Mouse (Mus musculus) hindbrain, postnatal 0 days (tissue): ENCODE measurements around the gene Vsig10. TPM values are rescaled to one million over a fixed set of nuclear protein-coding genes. Genes with fewer than 3 reads are reported as not detected.

Source experiments
- ATAC-seq: fragments of 200-750 bp; cut with Nextera tagmentation; 2 replicates; pipeline ENCODE4 v1.8.0; 2017; ENCODE audit warnings: mild to moderate bottlenecking, moderate TSS enrichment, moderate library complexity
- DNase-seq: peaks from one replicate; pipeline ENCODE4 v3.0.0-alpha.2; 2015; ENCODE audit warnings: low spot score
- H3K27ac ChIP-seq: fragments of 300-500 bp; sonication (generic); 2 replicates; pipeline ENCODE4 v1.5.1; 2014; ENCODE audit warnings: mild to moderate bottlenecking
- H3K27me3 ChIP-seq: fragments of 300-500 bp; sonication (generic); 2 replicates; pipeline ENCODE4 v1.6.1; 2014; ENCODE audit warnings: low read length, mixed read lengths; ENCODE audit not compliant: insufficient read depth
- H3K36me3 ChIP-seq: fragments of 300-500 bp; sonication (generic); 2 replicates; pipeline ENCODE4 v1.6.1; 2014; ENCODE audit warnings: low read length, mixed read lengths; ENCODE audit not compliant: insufficient read depth
- H3K4me1 ChIP-seq: fragments of 300-500 bp; sonication (generic); 2 replicates; pipeline ENCODE4 v1.6.1; 2014; ENCODE audit warnings: antibody characterized with exemption, low read length, mixed read lengths; ENCODE audit not compliant: insufficient read depth
- H3K4me2 ChIP-seq: fragments of 300-500 bp; sonication (generic); 2 replicates; pipeline ENCODE4 v1.6.1; 2014; ENCODE audit warnings: low read depth, mild to moderate bottlenecking, low read length, moderate library complexity, mixed read lengths
- H3K4me3 ChIP-seq: fragments of 300-500 bp; sonication (generic); 2 replicates; pipeline ENCODE4 v1.5.1; 2014; ENCODE audit warnings: low read length
- H3K9ac ChIP-seq: fragments of 300-500 bp; sonication (generic); replicated peaks from 2 replicates; pipeline ENCODE4 v1.6.1; 2014; ENCODE audit warnings: mild to moderate bottlenecking, low read length, moderate library complexity, mixed read lengths
- H3K9me3 ChIP-seq: fragments of 300-500 bp; sonication (generic); 2 replicates; pipeline ENCODE4 v1.6.1; 2016; ENCODE audit warnings: low read length, mixed read lengths
- CTCF ChIP-seq: IDR thresholded peaks from 2 replicates; pipeline ENCODE4 v1.5.1; 2016; ENCODE audit warnings: antibody characterized with exemption, control low read depth, low read depth
- WGBS: fragments of 180-500 bp; shearing (Covaris S2); extraction: QIAGEN DNeasy Blood & Tissue Kit; methylation state at CpG from one replicate; pipeline ENCODE4 v1.1.7; 2014; 5-methylcytosine and 5-hydroxymethylcytosine counted together
- polyA plus RNA-seq: library from polyadenylated mRNA; unstranded; fragments of >200 nt; fragmentation: Nextera tagmentation; extraction: Ambion mirVana; gene quantifications from 2 replicates; pipeline ENCODE4 v1.2.1, GENCODE M21; 2015
- total RNA-seq: library from RNA; depleted of rRNA; stranded (reverse); fragments of >200 nt; gene quantifications from 2 replicates; pipeline ENCODE4 v1.2.3, GENCODE M21; 2014

The Vsig10 gene
- total and polyA plus RNA-seq, 2 experiments from 2014 or later: 4.6 to 4.7 TPM

- H3K27ac ChIP-seq: no peak overlapping the region
- no peaks in the 10 kb centered on the region for H3K4me1 ChIP-seq
- H3K9me3 ChIP-seq: no peaks in the 10 kb centered on the region
- DNase-seq (no peak), ATAC-seq (no peak)
- H3K36me3 ChIP-seq: no peaks in the 10 kb centered on the region
- no peak overlapping the region for H3K9ac ChIP-seq
- no peak for TF ChIP-seq CTCF
- 71% methylated on average over 3 of the region's 3 CpGs for WGBS
- no peak overlapping the region for H3K4me3 ChIP-seq
- H3K4me2 ChIP-seq: no peak overlapping the region
- no peaks in the 10 kb centered on the region for H3K27me3 ChIP-seq
These were observed 16.0 kb upstream of the Vsig10 start for GRCm38 (mm10) chr5:117302899-117303298.

GRCm38 (mm10) chr5:117303691-117304579, 14.9 kb upstream of the Vsig10 start:
- ATAC-seq (no peak), DNase-seq (no peak)
- Histone ChIP-seq H3K27ac (no peak overlapping the region), H3K9me3 (no peaks in the 10 kb centered on the region), H3K27me3 (no peaks in the 10 kb centered on the region), H3K9ac (no peak overlapping the region), H3K4me3 (no peak overlapping the region), H3K4me2 (no peak overlapping the region), H3K4me1 (no peaks in the 10 kb centered on the region), H3K36me3 (no peaks in the 10 kb centered on the region)
- 32% methylated on average over 18 of the region's 18 CpGs for WGBS
- no peak for TF ChIP-seq CTCF

- peak; percentile 69 for TF ChIP-seq CTCF
- Histone ChIP-seq H3K27me3 (no peaks in the 10 kb centered on the region), H3K27ac (no peak overlapping the region), H3K4me3 (no peak overlapping the region), H3K9me3 (no peaks in the 10 kb centered on the region), H3K4me1 (no peaks in the 10 kb centered on the region), H3K36me3 (no peaks in the 10 kb centered on the region), H3K4me2 (no peak overlapping the region), H3K9ac (no peak overlapping the region)
- ATAC-seq: no peak
- peak; percentile 85 for DNase-seq
- 66% methylated on average over 7 of the region's 7 CpGs for WGBS
These were observed 13.9 kb upstream of the Vsig10 start for GRCm38 (mm10) chr5:117304947-117305346.

GRCm38 (mm10) chr5:117305754-117306153, 13.1 kb upstream of the Vsig10 start:
- no peaks in the 10 kb centered on the region for H3K36me3 ChIP-seq
- no peak for TF ChIP-seq CTCF
- no peak overlapping the region for H3K4me2 ChIP-seq
- ATAC-seq (no peak), DNase-seq (no peak)
- WGBS: 91% methylated on average over 5 of the region's 5 CpGs
- H3K9me3 ChIP-seq: no peaks in the 10 kb centered on the region
- H3K27me3 ChIP-seq: no peaks in the 10 kb centered on the region
- H3K9ac ChIP-seq: no peak overlapping the region
- no peak overlapping the region for H3K4me3 ChIP-seq
- no peaks in the 10 kb centered on the region for H3K4me1 ChIP-seq
- no peak overlapping the region for H3K27ac ChIP-seq

- ATAC-seq (no peak), DNase-seq (no peak)
- Histone ChIP-seq H3K4me1 (no peaks in the 10 kb centered on the region), H3K9ac (no peak overlapping the region), H3K4me3 (no peak overlapping the region), H3K9me3 (no peaks in the 10 kb centered on the region), H3K27ac (no peak overlapping the region), H3K36me3 (no peaks in the 10 kb centered on the region), H3K4me2 (no peak overlapping the region), H3K27me3 (no peaks in the 10 kb centered on the region)
- 0 out of 2 replicates have a peak, but pooled peaks have one; percentile 6 for TF ChIP-seq CTCF
- 91% methylated on average over 2 of the region's 2 CpGs for WGBS
These were observed 12.1 kb upstream of the Vsig10 start for GRCm38 (mm10) chr5:117306826-117307225.

GRCm38 (mm10) chr5:117307699-117308098, 11.2 kb upstream of the Vsig10 start:
- Histone ChIP-seq H3K36me3 (no peaks in the 10 kb centered on the region), H3K4me1 (no peaks in the 10 kb centered on the region), H3K9me3 (no peaks in the 10 kb centered on the region), H3K9ac (no peak overlapping the region), H3K4me3 (no peak overlapping the region), H3K27ac (no peak overlapping the region), H3K27me3 (no peaks in the 10 kb centered on the region), H3K4me2 (no peak overlapping the region)
- DNase-seq (peak; percentile 55), ATAC-seq (no peak)
- WGBS: 43% methylated on average over 11 of the region's 11 CpGs
- TF ChIP-seq CTCF: peak; percentile 69

GRCm38 (mm10) chr5:117313420-117313819, 5.5 kb upstream of the Vsig10 start:
- 28% methylated on average over 14 of the region's 14 CpGs for WGBS
- peak overlapping the region; percentile 27; the same call in 1 of the 2 replicates for H3K4me2 ChIP-seq
- H3K27me3 ChIP-seq: no peaks in the 10 kb centered on the region
- no peak overlapping the region for H3K27ac ChIP-seq
- no peak for ATAC-seq
- 0 out of 2 replicates have a peak overlapping the region, but pooled peaks have one; percentile 4 for H3K4me3 ChIP-seq
- no peak for TF ChIP-seq CTCF
- no peaks in the 10 kb centered on the region for H3K36me3 ChIP-seq
- peak; percentile 21 for DNase-seq
- H3K9ac ChIP-seq: no peak overlapping the region
- H3K9me3 ChIP-seq: no peaks in the 10 kb centered on the region
- no peaks in the 10 kb centered on the region for H3K4me1 ChIP-seq
